Mouse (Mus musculus): ENCODE results near the gene Map1lc3a.

The Map1lc3a gene

GRCm38 (mm10) chr2:155285744-155286143, 9.6 kb downstream of the Map1lc3a start:
- no peak for DNase-seq (ENCODE audit: low read depth, low spot score)

GRCm38 (mm10) chr2:155287456-155288250, 11.6 kb downstream of the Map1lc3a start:
- DNase-seq (ENCODE audit: low read depth, low spot score): no peak

DNA sequence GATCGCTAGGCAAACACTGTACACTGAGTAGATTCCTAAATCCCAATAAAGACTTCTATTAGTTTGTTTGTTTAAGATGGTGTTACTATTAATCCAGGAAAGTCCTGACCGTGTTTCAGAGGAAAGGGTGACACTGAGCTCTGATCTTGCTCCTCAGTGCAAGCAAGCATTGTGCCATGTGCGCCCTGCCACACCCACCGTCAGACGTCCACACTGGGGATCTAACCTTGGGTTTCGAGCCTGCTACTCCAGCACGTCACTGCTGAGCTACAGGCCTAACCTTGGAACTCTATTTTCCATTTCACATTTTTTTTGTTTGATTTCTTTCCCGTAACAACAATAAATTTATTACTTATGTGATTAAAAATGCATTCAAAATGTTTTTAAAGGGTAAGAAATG, 14.0 kb downstream of the Map1lc3a start:
- no peak for DNase-seq (ENCODE audit: low read depth, low spot score)

GRCm38 (mm10) chr2:155293382-155293781, 17.3 kb downstream of the Map1lc3a start:
- DNase-seq (ENCODE audit: low read depth, low spot score): peak; percentile 52

- DNase-seq (ENCODE audit: low read depth, low spot score): peak; percentile 85
These were observed 17.8 kb downstream of the Map1lc3a start for GRCm38 (mm10) chr2:155293946-155294345.

GRCm38 (mm10) chr2:155295453-155295852, 19.4 kb downstream of the Map1lc3a start:
- no peak for DNase-seq (ENCODE audit: low read depth, low spot score)

DNA sequence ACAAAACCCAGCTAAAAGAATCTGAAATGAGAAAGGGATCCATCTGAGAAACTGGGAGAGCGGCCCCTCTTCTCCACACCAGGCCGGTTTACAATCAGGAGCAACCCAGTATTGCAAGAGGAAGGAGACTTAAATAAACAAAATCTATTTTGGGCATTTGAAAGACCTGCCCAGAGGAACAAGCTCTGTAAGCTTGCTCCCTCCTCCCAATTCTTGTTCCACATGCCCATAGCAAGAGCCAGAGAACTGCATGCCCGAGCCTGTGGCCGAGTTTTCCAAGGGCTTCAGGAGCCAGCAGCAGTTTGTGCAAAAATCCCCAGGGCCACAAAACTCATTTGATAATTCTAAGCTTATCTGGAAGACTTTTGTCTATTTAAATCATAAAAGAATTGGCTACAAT, 23.5 kb downstream of the Map1lc3a start:
- DNase-seq (ENCODE audit: low read depth, low spot score): no peak

GRCm38 (mm10) chr2:155308936-155309592, 33.0 kb downstream of the Map1lc3a start:
- DNase-seq (ENCODE audit: low read depth, low spot score): peak; percentile 82

DNA sequence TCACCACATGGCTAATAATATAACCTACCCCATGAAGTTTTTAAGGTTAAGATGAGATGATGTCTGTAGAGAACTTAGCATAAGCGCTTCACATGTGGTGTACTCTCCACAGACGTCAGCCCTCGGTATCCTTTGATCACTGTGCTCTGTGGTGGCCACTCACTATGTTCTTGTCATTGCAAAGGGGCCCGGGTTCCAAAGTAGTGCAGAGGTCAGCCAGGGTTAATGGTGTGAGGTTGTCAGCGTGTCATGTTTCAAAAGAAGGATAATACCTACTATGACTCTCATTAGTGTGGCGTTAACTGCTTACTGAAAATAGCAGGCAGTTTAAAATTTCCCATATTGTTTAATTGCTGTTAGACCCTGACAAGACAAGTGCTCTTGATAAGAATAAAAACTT, 37.6 kb downstream of the Map1lc3a start:
- no peak for DNase-seq (ENCODE audit: low read depth, low spot score)

GRCm38 (mm10) chr2:155318618-155319017, 42.5 kb downstream of the Map1lc3a start:
- no peak for DNase-seq (ENCODE audit: low read depth, low spot score)

DNA sequence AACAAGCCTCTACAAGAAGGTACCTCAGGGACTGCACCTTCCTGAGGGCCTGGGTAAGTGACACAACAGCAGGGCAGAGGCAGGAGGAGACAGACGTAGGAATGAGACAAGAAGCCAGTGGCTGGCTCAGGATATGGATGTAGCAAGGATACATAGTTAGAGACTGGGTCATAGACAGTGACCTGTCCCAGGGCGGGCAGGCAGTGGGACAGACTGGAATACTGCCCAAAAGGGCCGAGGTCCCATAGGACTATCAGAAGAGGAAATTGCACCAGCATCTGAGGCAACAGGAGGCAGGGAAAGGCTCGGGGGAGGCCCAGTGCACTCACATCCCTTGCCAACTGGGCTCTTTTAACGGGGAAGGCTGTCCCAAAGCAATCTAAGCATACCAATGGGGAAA, 44.5 kb downstream of the Map1lc3a start:
- DNase-seq (ENCODE audit: low read depth, low spot score): no peak

GRCm38 (mm10) chr2:155326001-155326400, 49.9 kb downstream of the Map1lc3a start:
- no peak for DNase-seq (ENCODE audit: low read depth, low spot score)
